Mouse (Mus musculus): ENCODE data around the gene Ddb2.
"Not testable (repeated sequence)": the region's sequence is repeated elsewhere in the genome, so short reads cannot be mapped to it uniquely, and the experiment has no call there.

The Ddb2 gene

GRCm38 (mm10) chr2:91255661-91256150 lies 18.9 kb upstream of the Ddb2 start, which contains the start of gene Pacsin3:
Pacsin3 (plus strand) TSS chr2:91255954.
- DNase-seq (ENCODE audit: low spot score) = no peak

GRCm38 (mm10) chr2:91254725-91255380 lies 18.1 kb upstream of the Ddb2 start:
- DNase-seq (ENCODE audit: low spot score) = no peak

- DNase-seq (ENCODE audit: low spot score) = no peak
Measured at GRCm38 (mm10) chr2:91252512-91252911, 15.7 kb upstream of the Ddb2 start.

- no peak for DNase-seq (ENCODE audit: low spot score)
Measured at GRCm38 (mm10) chr2:91252001-91252400, 15.2 kb upstream of the Ddb2 start.

- DNase-seq (ENCODE audit: low spot score) = no peak
Measured at GRCm38 (mm10) chr2:91248366-91248765, 11.6 kb upstream of the Ddb2 start.

GRCm38 (mm10) chr2:91244557-91245228 lies 7.9 kb upstream of the Ddb2 start:
- no peak for DNase-seq (ENCODE audit: low spot score)

GRCm38 (mm10) chr2:91243416-91243815 lies 6.6 kb upstream of the Ddb2 start:
- DNase-seq (ENCODE audit: low spot score) = no peak

- no peak for DNase-seq (ENCODE audit: low spot score)
Measured at GRCm38 (mm10) chr2:91242547-91242946, 5.8 kb upstream of the Ddb2 start.

- DNase-seq (ENCODE audit: low spot score) = not testable (repeated sequence)
Measured at GRCm38 (mm10) chr2:91237511-91238080, 814 bp upstream of the Ddb2 start.

GRCm38 (mm10) chr2:91229735-91230134 lies 7.0 kb downstream of the Ddb2 start:
- DNase-seq (ENCODE audit: low spot score) = no peak

GRCm38 (mm10) chr2:91223614-91224013 lies 13.2 kb downstream of the Ddb2 start:
- DNase-seq (ENCODE audit: low spot score) = no peak

GRCm38 (mm10) chr2:91220501-91220900 lies 16.3 kb downstream of the Ddb2 start:
- DNase-seq (ENCODE audit: low spot score) = no peak

- no peak for DNase-seq (ENCODE audit: low spot score)
Measured at GRCm38 (mm10) chr2:91217032-91217431, 19.8 kb downstream of the Ddb2 start.

- no peak for DNase-seq (ENCODE audit: low spot score)
Measured at GRCm38 (mm10) chr2:91213311-91213710, 23.5 kb downstream of the Ddb2 start.

- DNase-seq (ENCODE audit: low spot score) = no peak
Measured at GRCm38 (mm10) chr2:91206254-91206775, 30.5 kb downstream of the Ddb2 start.

- DNase-seq (ENCODE audit: low spot score) = no peak
Measured at GRCm38 (mm10) chr2:91202972-91203656, 33.7 kb downstream of the Ddb2 start.

GRCm38 (mm10) chr2:91202222-91202971 lies 34.4 kb downstream of the Ddb2 start, which contains the start of the genes Nr1h3 and Acp2:
Nr1h3 (minus strand) TSS chr2:91202834.
Acp2 (plus strand) TSS chr2:91202885.
- DNase-seq (ENCODE audit: low spot score) = peak; percentile 91

- DNase-seq (ENCODE audit: low spot score) = no peak
Measured at GRCm38 (mm10) chr2:91198888-91199287, 37.9 kb downstream of the Ddb2 start.

- DNase-seq (ENCODE audit: low spot score) = no peak
Measured at GRCm38 (mm10) chr2:91196577-91197001, 40.2 kb downstream of the Ddb2 start.

- DNase-seq (ENCODE audit: low spot score) = peak; percentile 78
Measured at GRCm38 (mm10) chr2:91194624-91195332, 42.0 kb downstream of the Ddb2 start.

- no peak for DNase-seq (ENCODE audit: low spot score)
Measured at GRCm38 (mm10) chr2:91190501-91190900, 46.3 kb downstream of the Ddb2 start.
